Comparison of ENCODE assay signal across 8 mouse cellular contexts in genomic region chr11:6527256-6528185, GRCm38 (mm10). TPM values are rescaled to one million over a fixed set of nuclear protein-coding genes. Genes with fewer than 3 reads are reported as not detected.
DNase-seq lines count a peak whose midpoint lies in the region; ATAC-seq lines count a peak whose summit lies in the region.

No protein-coding gene starts in this region.

- no peak for DNase-seq in kidney, postnatal 14 days
- DNase-seq in ZHBTc4 (ENCODE audit: low read depth, low spot score), result peak; percentile 54
- DNase-seq in hindbrain, embryonic 10.5 days (ENCODE audit: low spot score), result no peak
- no peak for DNase-seq in adrenal gland, adult 18-20 months (ENCODE audit: low spot score in 2 of 2)
- no peak for DNase-seq in spleen, adult 18-20 months

- peak; percentile 28 for ATAC-seq in kidney, embryonic 16.5 days (ENCODE audit: low FRiP score, low TSS enrichment)
- ATAC-seq in midbrain, embryonic 12.5 days (ENCODE audit: low FRiP score, low read depth), result peak; percentile 5; the same call in 1 of the 2 replicates
- no peak for ATAC-seq in inflammation-experienced regulatory T-cells, adult 6 months

- 7% methylated on average over 10 of the region's 10 CpGs for WGBS in kidney, embryonic 16.5 days
- WGBS in hindbrain, embryonic 10.5 days, result 25% methylated on average over 10 of the region's 10 CpGs
- WGBS in midbrain, embryonic 12.5 days, result 22% methylated on average over 10 of the region's 10 CpGs

- H3K27me3 ChIP-seq in kidney, embryonic 16.5 days (ENCODE audit: insufficient read depth, low read length), result no peaks in the 10 kb centered on the region
- no peaks in the 10 kb centered on the region for H3K27me3 ChIP-seq in hindbrain, embryonic 10.5 days (ENCODE audit: insufficient read depth, poor library complexity, severe bottlenecking)
- H3K27me3 ChIP-seq in midbrain, embryonic 12.5 days, result no peaks in the 10 kb centered on the region

- peaks cover 10% of the 10 kb centered on the region for H3K4me1 ChIP-seq in kidney, embryonic 16.5 days (ENCODE audit: insufficient read depth, low read length)
- H3K4me1 ChIP-seq in hindbrain, embryonic 10.5 days (replicated peaks), result peaks cover 25% of the 10 kb centered on the region
- H3K4me1 ChIP-seq in midbrain, embryonic 12.5 days, result peaks cover 22% of the 10 kb centered on the region

- peaks cover 27% of the 10 kb centered on the region for H3K36me3 ChIP-seq in kidney, embryonic 16.5 days (ENCODE audit: insufficient read depth, low read length)
- H3K36me3 ChIP-seq in hindbrain, embryonic 10.5 days, result peaks cover 38% of the 10 kb centered on the region
- H3K36me3 ChIP-seq in midbrain, embryonic 12.5 days, result peaks cover 31% of the 10 kb centered on the region

- H3K27ac ChIP-seq in kidney, embryonic 16.5 days (ENCODE audit: low read length), result peak overlapping the region; percentile 91
- peak overlapping the region; percentile 92 for H3K27ac ChIP-seq in hindbrain, embryonic 10.5 days
- H3K27ac ChIP-seq in midbrain, embryonic 12.5 days (replicated peaks), result no peak overlapping the region

- H3K9ac ChIP-seq in kidney, embryonic 16.5 days (replicated peaks; ENCODE audit: low read length), result peak overlapping the region; percentile 91
- peak overlapping the region; percentile 78 for H3K9ac ChIP-seq in midbrain, embryonic 12.5 days (replicated peaks)

- H3K4me3 ChIP-seq in kidney, embryonic 16.5 days (ENCODE audit: low read length), result peak overlapping the region; percentile 82
- H3K4me3 ChIP-seq in hindbrain, embryonic 10.5 days, result peak overlapping the region; percentile 64
- peak overlapping the region; percentile 60 for H3K4me3 ChIP-seq in midbrain, embryonic 12.5 days

- H3K9me3 ChIP-seq in kidney, embryonic 16.5 days (ENCODE audit: low read length), result 0 out of 2 replicates have a peak, but pooled peaks cover 2% of the 10 kb centered on the region
- H3K9me3 ChIP-seq in hindbrain, embryonic 10.5 days, result no peaks in the 10 kb centered on the region
- H3K9me3 ChIP-seq in midbrain, embryonic 12.5 days, result no peaks in the 10 kb centered on the region

- peak overlapping the region; percentile 81 for H3K4me2 ChIP-seq in kidney, embryonic 16.5 days (replicated peaks; ENCODE audit: low read depth, low read length)
- H3K4me2 ChIP-seq in midbrain, embryonic 12.5 days (replicated peaks), result peak overlapping the region; percentile 93

RNA-seq across cellular contexts. Expression of gene Myo1g, which starts 6.8 kb away (rescaled TPM):
- polyA plus RNA-seq in kidney, embryonic 16.5 days (2015; fragmentation: Nextera tagmentation; extraction: Ambion mirVana), result 1.0 and 1.2 TPM in 2 replicates
- 1.1 TPM in 2 replicates for polyA plus RNA-seq in hindbrain, embryonic 10.5 days (2016; fragmentation: Nextera tagmentation; extraction: Ambion mirVana)
- 0.31 and 0.47 TPM in 2 replicates for polyA plus RNA-seq in midbrain, embryonic 12.5 days (2016; fragmentation: Nextera tagmentation; extraction: Ambion mirVana)
- polyA plus RNA-seq in inflammation-experienced regulatory T-cells, adult 6 months (2017; shearing (Covaris generic)), result 100 to 1,000 TPM; 117 to 248 (median 132) TPM
- 1 to 10 TPM; 1.8 to 4.5 TPM for total RNA-seq in adrenal gland, adult 18-20 months (2021)

RNA-seq across cellular contexts. Expression of gene Ccm2, which starts 19.2 kb away (rescaled TPM):
- 90.5 and 93.3 TPM in 2 replicates for polyA plus RNA-seq in kidney, embryonic 16.5 days (2015; fragmentation: Nextera tagmentation; extraction: Ambion mirVana)
- polyA plus RNA-seq in hindbrain, embryonic 10.5 days (2016; fragmentation: Nextera tagmentation; extraction: Ambion mirVana), result 112 TPM in 2 replicates
- polyA plus RNA-seq in midbrain, embryonic 12.5 days (2016; fragmentation: Nextera tagmentation; extraction: Ambion mirVana), result 87.5 and 88.6 TPM in 2 replicates
- polyA plus RNA-seq in inflammation-experienced regulatory T-cells, adult 6 months (2017; shearing (Covaris generic)), result 100 to 1,000 TPM in 2 of 3 experiments, 10 to 100 TPM in 1; 98.6 to 202 (median 183) TPM
- 10 to 100 TPM; 41.7 to 60.2 TPM for total RNA-seq in adrenal gland, adult 18-20 months (2021)

RNA-seq across cellular contexts. Expression of gene Purb, which starts 51.8 kb away (rescaled TPM):
- 24.8 and 30.1 TPM in 2 replicates for polyA plus RNA-seq in kidney, embryonic 16.5 days (2015; fragmentation: Nextera tagmentation; extraction: Ambion mirVana)
- polyA plus RNA-seq in hindbrain, embryonic 10.5 days (2016; fragmentation: Nextera tagmentation; extraction: Ambion mirVana), result 9.6 and 15.6 TPM in 2 replicates
- 16.8 and 17.0 TPM in 2 replicates for polyA plus RNA-seq in midbrain, embryonic 12.5 days (2016; fragmentation: Nextera tagmentation; extraction: Ambion mirVana)
- polyA plus RNA-seq in inflammation-experienced regulatory T-cells, adult 6 months (2017; shearing (Covaris generic)), result 10 to 100 TPM; 21.0 to 26.1 (median 23.7) TPM
- total RNA-seq in adrenal gland, adult 18-20 months (2021), result 10 to 100 TPM; 61.3 to 65.6 TPM

Comparison
In these comparisons a context has a peak if more than half of its experiments do, and no peak if none do; other contexts are left out.
1. RNA of gene Myo1g, which starts 6.8 kb away (polyA plus RNA-seq): 117 to 248 TPM in inflammation-experienced regulatory T-cells, adult 6 months; 1.1 TPM in hindbrain, embryonic 10.5 days, 1.0 to 1.2 TPM in kidney, embryonic 16.5 days and 0.31 to 0.47 TPM in midbrain, embryonic 12.5 days; every median in the first group is over 10 times any median in the second.
2. Peak in every context shown above with its lines, with median percentiles within 50 percentile points of each other: H3K4me3 ChIP-seq.